Mouse (Mus musculus) right cerebral cortex, adult 2 months (tissue): ENCODE data around the gene Rassf3.

Experiments used
- DNase-seq, 2 experiments: peaks; one replicate each; pipeline ENCODE4 v3.0.0; 2021 to 2022; ENCODE audit warnings: low spot score in 2 of 2

The Rassf3 gene

DNA sequence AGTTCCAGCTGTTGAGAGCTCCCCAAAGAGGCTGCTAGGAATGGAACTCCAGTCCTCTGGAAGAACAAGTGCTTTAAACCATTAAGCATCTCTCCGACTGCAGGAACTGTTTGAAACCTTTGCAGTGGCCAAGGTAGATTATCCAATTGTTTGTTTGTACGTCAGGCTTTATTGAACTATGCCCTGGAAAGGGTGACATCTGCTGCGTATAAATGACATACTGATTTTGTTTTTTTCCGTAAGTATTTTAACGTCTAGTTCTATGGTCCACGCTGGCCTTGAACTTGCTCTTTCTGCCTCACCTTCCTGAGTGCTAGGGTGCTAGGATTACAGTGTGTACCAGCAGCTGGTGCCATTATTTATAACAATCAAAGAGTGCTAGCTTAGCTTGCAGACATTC lies 13.8 kb upstream of the Rassf3 start:
- no peak for DNase-seq

DNA sequence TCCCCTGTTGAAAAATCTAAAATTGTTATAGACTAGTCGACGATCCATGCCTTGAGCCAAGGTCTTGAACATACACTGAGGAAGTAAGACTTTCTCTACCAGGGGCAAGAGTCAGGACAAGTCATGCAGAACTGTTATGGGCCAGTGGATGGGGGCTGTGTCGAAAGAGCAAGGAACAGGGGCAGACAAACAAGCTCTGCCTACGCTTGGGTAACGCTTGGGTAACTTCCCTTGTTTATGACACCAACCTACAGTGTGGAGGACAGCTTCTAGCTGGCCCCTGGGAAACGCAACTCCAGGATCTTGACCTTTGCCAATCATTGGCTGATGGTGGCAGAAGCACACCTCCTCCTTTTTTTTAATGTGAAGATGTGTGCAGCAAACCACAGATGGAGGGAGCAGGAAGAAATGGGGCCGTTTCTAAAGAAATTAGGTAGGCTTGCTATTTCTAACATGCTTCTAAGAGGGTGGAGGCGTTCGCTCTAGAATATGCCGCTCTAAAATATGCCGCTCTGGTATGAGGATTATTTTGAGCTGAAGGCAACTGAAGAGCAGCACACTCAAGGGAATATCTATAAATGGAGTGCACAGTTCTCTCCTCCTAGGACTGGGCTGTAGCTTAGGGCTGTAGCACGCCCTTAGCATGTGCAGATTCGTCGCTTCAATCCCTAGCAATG lies 12.6 kb upstream of the Rassf3 start:
- DNase-seq = peak; percentile 55 to 57

DNA sequence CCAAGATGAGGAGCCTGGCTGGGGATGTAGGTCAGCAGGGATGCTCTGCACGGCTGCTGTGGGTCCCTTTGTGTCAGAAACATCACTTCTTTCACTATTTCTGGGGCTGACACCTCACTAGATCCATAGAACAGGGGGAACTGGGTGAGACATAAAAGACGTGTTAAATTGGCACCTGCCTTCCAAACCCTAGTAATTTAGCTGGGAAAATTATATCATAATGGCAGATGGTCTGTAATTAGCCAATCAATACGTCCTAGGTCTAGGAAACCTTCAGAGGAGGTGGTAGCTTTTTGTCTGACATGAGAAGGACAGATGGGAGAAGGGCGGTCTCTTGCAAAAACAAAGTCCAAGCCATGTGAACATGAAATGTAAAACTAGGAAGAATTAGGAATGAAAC lies 11.6 kb upstream of the Rassf3 start:
- no peak for DNase-seq

- no peak for DNase-seq
Measured at GRCm38 (mm10) chr10:121486350-121486749, 10.2 kb upstream of the Rassf3 start.

- no peak for DNase-seq
Measured at GRCm38 (mm10) chr10:121483364-121483763, 7.2 kb upstream of the Rassf3 start.

DNA sequence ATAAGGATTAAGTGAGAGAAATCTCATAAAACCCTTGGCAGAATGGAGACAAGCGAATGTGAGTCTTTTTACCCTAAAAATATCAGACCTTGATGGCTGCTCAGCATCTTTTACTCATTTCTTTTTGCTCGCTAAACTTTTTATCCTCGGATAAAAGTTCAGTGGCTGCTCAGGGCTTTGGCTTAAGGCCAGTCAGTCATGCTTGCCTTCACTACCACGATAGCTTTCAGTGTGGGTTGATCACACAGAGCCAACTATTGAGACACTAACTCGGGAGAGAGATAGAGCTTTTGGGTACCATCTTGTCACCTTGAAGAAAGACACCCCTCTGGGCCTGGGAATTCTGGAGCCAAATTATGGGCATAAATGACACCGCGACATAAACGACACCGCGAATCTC lies 5.0 kb upstream of the Rassf3 start:
- no peak for DNase-seq

GRCm38 (mm10) chr10:121479987-121480386 lies 3.8 kb upstream of the Rassf3 start:
- no peak for DNase-seq

DNA sequence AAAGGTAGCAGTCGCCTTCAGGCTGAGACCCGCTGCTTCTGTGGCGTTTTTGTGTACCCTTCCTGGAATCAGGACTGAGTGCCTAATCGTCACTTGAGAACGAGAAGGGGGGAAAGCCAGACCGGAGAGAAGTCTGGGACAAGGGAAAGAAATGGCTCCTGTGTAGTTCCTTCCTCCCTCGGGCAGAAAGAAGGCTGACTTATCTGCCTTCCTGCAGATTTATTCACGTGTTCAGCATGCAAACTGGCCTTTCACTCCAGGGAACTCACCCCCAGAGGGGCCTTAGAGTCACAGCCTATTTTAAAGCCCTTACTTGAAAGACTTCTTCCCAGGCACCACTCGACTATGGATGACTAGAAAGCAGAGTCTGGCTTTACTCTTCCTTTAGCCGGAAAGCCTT lies 1.3 kb upstream of the Rassf3 start:
- no peak for DNase-seq

- no peak for DNase-seq
Measured at GRCm38 (mm10) chr10:121476968-121477337, 806 bp upstream of the Rassf3 start.

DNA sequence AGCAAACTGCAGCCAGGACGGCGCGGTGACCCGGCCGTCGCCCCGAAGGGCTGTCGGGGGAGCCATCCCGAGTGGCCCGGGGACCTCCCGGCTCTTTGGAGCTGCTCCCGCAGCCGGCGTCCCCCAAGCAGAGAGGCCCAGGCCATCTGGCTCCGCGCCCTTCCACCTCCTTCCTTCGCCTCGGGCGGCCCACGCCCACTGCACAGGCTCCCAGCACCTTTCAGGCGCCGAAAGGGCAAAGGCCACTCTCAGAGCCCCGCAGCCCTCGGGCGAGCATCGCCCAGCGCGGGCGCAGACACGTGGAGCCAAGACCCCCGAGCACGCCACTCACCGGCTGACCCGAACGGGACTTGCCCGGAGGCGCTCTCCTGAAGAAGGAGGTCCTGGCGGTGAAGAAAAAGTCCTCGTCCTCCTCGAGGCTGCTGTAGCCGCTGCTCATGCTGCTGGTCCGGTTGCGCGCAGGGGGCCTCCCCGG lies 438 bp downstream of the Rassf3 start:
- DNase-seq = no peak

DNA sequence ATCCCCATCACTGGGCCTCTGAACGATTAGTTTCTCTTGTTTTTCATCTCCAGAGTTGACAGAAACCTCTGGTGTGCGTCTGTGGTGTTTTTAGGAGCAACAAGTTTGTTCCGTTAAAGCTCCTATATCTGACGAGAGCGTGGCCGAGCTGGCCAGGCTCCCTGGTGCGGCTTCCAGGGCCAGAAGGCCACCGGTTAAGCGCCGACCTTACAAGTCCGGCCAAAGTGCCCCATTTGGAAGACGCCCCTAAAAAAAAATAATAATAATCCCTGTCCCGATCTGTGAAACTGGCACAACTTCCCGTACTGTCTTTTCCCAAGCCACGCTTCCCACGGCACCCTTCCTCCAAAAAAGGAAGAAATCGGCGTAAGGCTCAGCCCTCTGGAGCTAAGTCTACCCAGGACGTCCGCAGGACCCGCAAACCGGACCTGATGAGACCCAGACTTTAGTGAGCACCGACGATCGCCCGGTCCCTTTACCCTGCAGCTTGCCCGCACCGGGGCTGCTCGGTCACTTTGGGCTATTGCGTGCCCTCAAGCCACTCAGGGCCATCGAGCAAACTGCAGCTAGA lies 961 bp downstream of the Rassf3 start:
- no peak for DNase-seq

- no peak for DNase-seq
Measured at GRCm38 (mm10) chr10:121474288-121474687, 1.9 kb downstream of the Rassf3 start.

DNA sequence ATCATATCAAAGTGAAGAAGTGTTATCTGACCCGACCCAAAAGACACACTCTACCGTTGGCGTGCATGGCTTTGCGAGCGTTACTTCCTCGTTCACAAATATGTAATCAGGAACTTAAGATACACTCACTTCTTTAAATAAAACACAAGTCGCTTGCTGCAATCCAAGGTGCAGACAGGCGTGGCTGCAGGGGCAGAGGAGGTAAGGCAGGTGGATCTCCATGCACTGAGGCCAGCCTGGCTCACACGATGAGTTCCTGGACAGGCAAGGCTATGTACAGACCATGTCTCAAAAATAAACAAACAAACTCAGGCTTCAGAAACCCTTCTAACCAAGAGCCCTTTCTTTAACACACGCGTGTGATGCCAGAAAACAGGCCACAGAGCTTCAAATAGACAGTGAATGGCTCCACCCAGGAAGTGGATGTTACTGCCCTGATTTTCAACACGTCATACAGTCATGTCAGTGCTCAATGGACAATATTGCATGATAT lies 2.4 kb downstream of the Rassf3 start:
- no peak for DNase-seq

GRCm38 (mm10) chr10:121472593-121473217 lies 3.4 kb downstream of the Rassf3 start:
- peak; percentile 51 to 57 for DNase-seq

DNA sequence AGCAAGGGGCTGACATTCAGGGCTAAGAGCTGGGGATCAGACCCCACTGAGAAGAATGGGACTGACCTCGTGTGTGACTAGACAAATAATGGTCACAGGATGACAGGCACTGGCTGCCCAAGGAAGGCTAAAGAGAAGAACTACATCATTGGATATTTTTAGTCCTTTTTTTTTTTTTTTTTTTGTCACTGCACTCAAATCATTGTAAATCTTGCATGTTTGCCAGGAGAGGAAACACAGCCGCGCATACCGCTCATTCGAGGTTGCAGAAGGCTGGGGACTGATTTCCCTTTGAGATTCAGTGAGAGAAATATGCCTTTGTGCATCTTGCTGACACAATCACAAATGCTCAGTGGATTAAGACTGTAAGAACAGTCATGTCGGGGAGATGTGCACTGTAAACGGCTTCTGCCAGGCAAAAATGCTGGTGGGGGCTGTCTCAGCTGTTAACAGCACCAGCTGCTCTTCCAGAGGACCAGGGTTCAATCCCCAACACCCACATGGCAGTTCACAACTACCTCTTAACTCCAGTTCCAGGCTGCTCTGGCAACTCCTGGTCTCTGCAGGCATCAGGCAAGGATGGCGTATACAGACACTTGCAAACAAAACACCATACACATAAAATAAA lies 4.5 kb downstream of the Rassf3 start:
- peak in 1 of 2 experiments; percentile 33 for DNase-seq

DNA sequence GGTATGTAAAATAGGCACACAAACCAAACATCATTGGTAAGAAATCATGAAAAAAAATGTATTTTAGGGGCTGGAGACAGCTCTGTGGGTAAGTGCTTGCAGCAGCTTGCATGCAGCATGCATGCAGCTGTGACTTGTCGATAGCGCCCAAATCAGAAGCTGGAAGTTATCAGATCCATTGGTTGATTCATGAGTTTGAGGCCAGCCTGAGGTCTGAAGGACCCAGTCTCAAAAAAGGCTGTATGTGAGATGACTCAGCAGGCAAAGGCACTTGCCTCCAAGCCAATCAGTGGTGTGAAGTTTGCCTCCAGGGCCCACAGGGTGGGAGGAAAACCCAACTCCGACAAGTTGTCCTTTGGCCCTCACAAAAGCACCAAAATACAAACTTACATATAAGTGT lies 6.5 kb downstream of the Rassf3 start:
- no peak for DNase-seq

- no peak for DNase-seq
Measured at GRCm38 (mm10) chr10:121468985-121469384, 7.2 kb downstream of the Rassf3 start.

DNA sequence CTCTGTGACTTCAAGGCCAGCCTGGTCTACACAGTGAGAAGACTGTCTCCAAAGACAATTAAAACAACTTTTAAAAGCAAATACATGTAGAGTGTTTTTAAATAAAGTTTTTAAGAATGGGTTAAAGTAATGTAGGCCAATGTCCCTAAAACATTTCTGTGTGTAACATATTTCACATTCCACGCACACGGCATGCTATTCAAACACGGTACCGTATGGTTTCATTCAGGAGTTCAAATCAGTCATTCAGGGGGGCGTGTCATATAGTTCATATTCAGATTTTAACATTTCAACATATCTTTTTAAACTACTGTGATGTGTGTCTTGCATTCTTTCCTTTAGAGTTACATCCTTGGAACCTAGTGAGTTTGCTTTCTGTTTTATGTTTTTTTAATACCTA lies 7.9 kb downstream of the Rassf3 start:
- DNase-seq = no peak

- DNase-seq = no peak
Measured at GRCm38 (mm10) chr10:121467792-121468191, 8.4 kb downstream of the Rassf3 start.

DNA sequence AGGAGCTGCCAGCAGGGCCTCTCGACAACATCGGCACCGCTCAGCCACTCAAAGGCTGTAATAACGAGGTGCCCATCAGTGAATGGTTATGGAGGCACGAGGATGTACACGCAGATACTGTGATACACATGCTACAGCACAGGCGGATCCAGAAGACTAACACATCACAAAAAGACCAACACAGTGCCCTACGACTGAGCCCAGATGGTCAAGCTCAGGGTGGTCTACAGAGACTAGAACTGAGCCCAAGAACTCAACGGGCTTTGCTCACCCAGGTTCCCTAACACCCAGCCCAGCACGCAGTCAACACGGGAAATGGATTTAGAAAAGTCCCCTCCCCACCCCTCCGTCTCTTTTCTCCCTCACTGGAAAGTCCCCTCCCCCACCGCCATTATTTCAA lies 9.1 kb downstream of the Rassf3 start:
- DNase-seq = no peak

- DNase-seq = no peak
Measured at GRCm38 (mm10) chr10:121465033-121465432, 11.1 kb downstream of the Rassf3 start.

GRCm38 (mm10) chr10:121462162-121462881 lies 13.8 kb downstream of the Rassf3 start:
- DNase-seq = no peak
